Mouse (Mus musculus) CH12.LX (cell line): ENCODE measurements around the gene Cds2. TPM values are rescaled to one million over a fixed set of nuclear protein-coding genes. Genes with fewer than 3 reads are reported as not detected.
A peak's percentile ranks its signal among the peaks of the same experiment; 100 is the strongest.

Source experiments
- DNase-seq: peaks from one replicate; pipeline ENCODE4 v3.0.0-alpha.2; 2013; ENCODE audit errors: extremely low read depth
- H3K27ac ChIP-seq: 2 replicates; pipeline ENCODE4 v1.5.1; 2012; ENCODE audit warnings: low read depth, mild to moderate bottlenecking, control low read depth, moderate library complexity; ENCODE audit not compliant: insufficient read depth
- H3K27me3 ChIP-seq: replicated peaks from 2 replicates; pipeline ENCODE3; 2012; ENCODE audit warnings: inconsistent platforms
- H3K36me3 ChIP-seq, 2 experiments: replicated peaks in 1 of 2; 2 replicates each; pipeline versions ENCODE3 to v1.6.1; 2012; ENCODE audit warnings: inconsistent platforms in 1 of 2, low read length in 1 of 2, mild to moderate bottlenecking in 1 of 2, mixed read lengths in 1 of 2, moderate library complexity in 1 of 2; ENCODE audit not compliant: control insufficient read depth in 1 of 2, insufficient read depth in 1 of 2
- H3K4me1 ChIP-seq, 2 experiments: 2 replicates each; pipeline ENCODE4 v1.6.1; 2012; ENCODE audit warnings: inconsistent platforms in 1 of 2, moderate library complexity in 1 of 2; ENCODE audit not compliant: insufficient read depth in 2 of 2, control insufficient read depth in 1 of 2
- H3K4me2 ChIP-seq: 2 replicates; pipeline ENCODE4 v1.6.1; 2012; ENCODE audit warnings: low read depth, mild to moderate bottlenecking, control low read depth; ENCODE audit not compliant: poor library complexity, insufficient read depth, severe bottlenecking
- H3K4me3 ChIP-seq, 3 experiments: fragments of 150-350 bp in 1 of 3; sonication (generic) in 1 of 3; replicated peaks in 1 of 3; 2 replicates each; pipeline versions ENCODE3 to v1.5.1; 2011 to 2012; ENCODE audit warnings: low read depth in 2 of 3, low read length in 2 of 3, mild to moderate bottlenecking in 2 of 3, moderate library complexity in 2 of 3, control low read depth in 1 of 3, improper control_type of control experiment in 1 of 3, inconsistent platforms in 1 of 3, mixed read lengths in 1 of 3; ENCODE audit not compliant: poor library complexity in 1 of 3
- H3K79me2 ChIP-seq: replicated peaks from 2 replicates; pipeline ENCODE4 v1.6.1; 2012; ENCODE audit warnings: mild to moderate bottlenecking, moderate library complexity; ENCODE audit not compliant: control insufficient read depth, poor library complexity, insufficient read depth, severe bottlenecking; ENCODE audit errors: extremely low read depth
- H3K9ac ChIP-seq: 2 replicates; pipeline ENCODE4 v1.6.1; 2012; ENCODE audit warnings: low read depth, mild to moderate bottlenecking, control low read depth, moderate library complexity; ENCODE audit not compliant: insufficient read depth
- H3K9me3 ChIP-seq: replicated peaks from 2 replicates; pipeline ENCODE3; 2012; ENCODE audit warnings: low read length, inconsistent platforms, mixed read lengths
- E2F4 ChIP-seq: IDR thresholded peaks from 2 replicates; pipeline ENCODE4 v1.6.1; 2011; ENCODE audit warnings: low read depth, low read length, improper control_type of control experiment; ENCODE audit not compliant: insufficient replicate concordance
- ETS1 ChIP-seq: conservative IDR thresholded peaks from 2 replicates; pipeline ENCODE4 v1.6.1; 2012; ENCODE audit warnings: low read depth, mild to moderate bottlenecking, inconsistent platforms, low read length, improper control_type of control experiment, moderate library complexity
- GABPA ChIP-seq: IDR thresholded peaks from 2 replicates; pipeline ENCODE4 v1.6.1; 2012; ENCODE audit warnings: low read depth, low read length, improper control_type of control experiment, inconsistent platforms; ENCODE audit not compliant: insufficient replicate concordance
- JUND ChIP-seq: conservative IDR thresholded peaks from 2 replicates; pipeline ENCODE4 v1.6.1; 2011; ENCODE audit warnings: low read depth, low read length, improper control_type of control experiment
- MAX ChIP-seq: IDR thresholded peaks from 2 replicates; pipeline ENCODE4 v1.6.1; 2011; ENCODE audit warnings: low read length, improper control_type of control experiment
- MAZ ChIP-seq: IDR thresholded peaks from 2 replicates; pipeline ENCODE4 v1.6.1; 2012; ENCODE audit warnings: low read depth, mild to moderate bottlenecking, inconsistent platforms, low read length, improper control_type of control experiment, moderate library complexity
- MEF2A ChIP-seq: IDR thresholded peaks from 2 replicates; pipeline ENCODE4 v1.6.1; 2014; ENCODE audit warnings: low read depth, mild to moderate bottlenecking, inconsistent platforms, low read length, improper control_type of control experiment, borderline replicate concordance
- MXI1 ChIP-seq: IDR thresholded peaks from 2 replicates; pipeline ENCODE4 v1.6.1; 2011; ENCODE audit warnings: mild to moderate bottlenecking, low read depth, low read length, improper control_type of control experiment
- MYC ChIP-seq: IDR thresholded peaks from 2 replicates; pipeline ENCODE4 v1.6.1; 2011; ENCODE audit warnings: low read depth, mild to moderate bottlenecking, improper control_type of control experiment, low read length
- NELFE ChIP-seq: IDR thresholded peaks from 2 replicates; pipeline ENCODE4 v1.6.1; 2011; ENCODE audit warnings: low read depth, low read length, improper control_type of control experiment
- NRF1 ChIP-seq: IDR thresholded peaks from 2 replicates; pipeline ENCODE4 v1.6.1; 2014; ENCODE audit warnings: low read depth, mild to moderate bottlenecking, inconsistent platforms, low read length, improper control_type of control experiment, moderate library complexity
- PAX5 ChIP-seq: IDR thresholded peaks from 2 replicates; pipeline ENCODE4 v1.6.1; 2012; ENCODE audit warnings: low read length, inconsistent platforms, mixed read lengths
- POLR2A ChIP-seq: IDR thresholded peaks from 2 replicates; pipeline ENCODE4 v1.6.1; 2011; ENCODE audit warnings: low read depth, mild to moderate bottlenecking, improper control_type of control experiment, low read length
- SIN3A ChIP-seq: IDR thresholded peaks from 2 replicates; pipeline ENCODE4 v1.6.1; 2012; ENCODE audit warnings: low read length, improper control_type of control experiment, inconsistent platforms
- USF2 ChIP-seq: conservative IDR thresholded peaks from 2 replicates; pipeline ENCODE4 v1.6.1; 2011; ENCODE audit warnings: low read depth, low read length, improper control_type of control experiment
- ZKSCAN1 ChIP-seq: IDR thresholded peaks from 2 replicates; pipeline ENCODE4 v1.6.1; 2012; ENCODE audit warnings: low read depth, inconsistent platforms, low read length, improper control_type of control experiment, borderline replicate concordance
- ZMIZ1 ChIP-seq: IDR thresholded peaks from 2 replicates; pipeline ENCODE4 v1.6.1; 2012; ENCODE audit warnings: low read depth, mild to moderate bottlenecking, inconsistent platforms, low read length, improper control_type of control experiment
- dilution Hi-C: fragments of 300-500 bp; cut with MboI; formaldehyde crosslinking; loops from 2 replicates; pipeline ENCODE4 v1.14.3; 2020; ENCODE audit warnings: low sequenced_read_pairs; ENCODE audit not compliant: extremely low pct_unique_long_range_greater_than_20kb, extremely low pct_ligation_motif_present
- in situ Hi-C: fragments of 300-500 bp; cut with MboI; formaldehyde crosslinking; loops from 3 replicates; pipeline ENCODE4 v1.14.3; 2019; ENCODE audit warnings: low sequenced_read_pairs, low pct_ligation_motif_present, low pct_unique_long_range_greater_than_20kb, mixed read lengths
- polyA plus RNA-seq: library from polyadenylated mRNA; unstranded; fragments of >175 nt; gene quantifications from 2 replicates; pipeline ENCODE4 v1.2.1, GENCODE M21; 2012; ENCODE audit warnings: low read depth; ENCODE audit not compliant: insufficient read length
- total RNA-seq, 2 experiments: library from RNA; depleted of rRNA; stranded (reverse); fragments of 300-350 nt in 1 of 2; fragments of >200 nt in 1 of 2; gene quantifications; 2 replicates each; pipeline ENCODE4 v1.2.3; 2012 to 2014

The Cds2 gene
- total and polyA plus RNA-seq, 3 experiments = 20.3 to 38.9 (median 21.2) TPM

- no peak for TF ChIP-seq ZKSCAN1
- TF ChIP-seq NELFE = no peak
- TF ChIP-seq SIN3A = no peak
- no peak for TF ChIP-seq MYC
- TF ChIP-seq GABPA = no peak
- TF ChIP-seq PAX5 = no peak
- no peak for TF ChIP-seq ZMIZ1
- TF ChIP-seq USF2 = no peak
- no peak for TF ChIP-seq E2F4
- Histone ChIP-seq H3K4me1 (peaks cover 3 to 22% of the 10 kb centered on the region in 2 experiments; a peak in 3 of 4 replicates), H3K4me3 (no peak overlapping the region), H3K9me3 (no peaks in the 10 kb centered on the region), H3K27ac (no peak overlapping the region), H3K9ac (no peak overlapping the region), H3K4me2 (no peak overlapping the region; the same call in 1 of the 2 replicates), H3K27me3 (no peaks in the 10 kb centered on the region), H3K79me2 (peaks cover 25% of the 10 kb centered on the region), H3K36me3 (peaks cover 0 to 2% of the 10 kb centered on the region in 2 experiments)
- dilution Hi-C loops (no loop called here), in situ Hi-C loops (loop anchor here (5.0 kb wide), 1 partner anchor 40 kb away; no protein-coding TSS in a partner anchor)
- DNase-seq = no peak
Observed at GRCm38 (mm10) chr2:132262175-132262574, 773 bp upstream of the Cds2 start.

- Histone ChIP-seq H3K4me3 (peak overlapping the region; percentile 90 to 99 (median 93)), H3K4me1 (peaks cover 3 to 25% of the 10 kb centered on the region in 2 experiments; a peak in 3 of 4 replicates), H3K9ac (peak overlapping the region; percentile 64), H3K36me3 (no peaks in the 10 kb centered on the region), H3K27me3 (no peaks in the 10 kb centered on the region), H3K79me2 (peaks cover 33% of the 10 kb centered on the region), H3K4me2 (peak overlapping the region; percentile 96), H3K27ac (peak overlapping the region; percentile 67), H3K9me3 (no peaks in the 10 kb centered on the region)
- in situ Hi-C loops (loop anchor here (5.0 kb wide), 1 partner anchor 39 kb away; no protein-coding TSS in a partner anchor), dilution Hi-C loops (no loop called here)
- no peak for DNase-seq
- TF ChIP-seq MAX (peak; percentile 45; the same call in 1 of the 2 replicates), MAZ (peak; percentile 64; the same call in 1 of the 2 replicates), JUND (no peak), MEF2A (no peak; the same call in 1 of the 2 replicates), NRF1 (no peak; the same call in 1 of the 2 replicates), ETS1 (no peak), POLR2A (peak; percentile 17; the same call in 1 of the 2 replicates), MXI1 (0 out of 2 replicates have a peak, but pooled peaks have one; percentile 19)
Observed at GRCm38 (mm10) chr2:132263421-132264265, 695 bp downstream of the Cds2 start.
